Mouse (Mus musculus): ENCODE measurements around the gene Pcare. TPM values are rescaled to one million over a fixed set of nuclear protein-coding genes. Genes with fewer than 3 reads are reported as not detected.
"Not testable (repeated sequence)": the region's sequence is repeated elsewhere in the genome, so short reads cannot be mapped to it uniquely, and the experiment has no call there.

Gene Pcare
- polyA plus RNA-seq, 1 experiment from 2014 or later, result not detected

DNA sequence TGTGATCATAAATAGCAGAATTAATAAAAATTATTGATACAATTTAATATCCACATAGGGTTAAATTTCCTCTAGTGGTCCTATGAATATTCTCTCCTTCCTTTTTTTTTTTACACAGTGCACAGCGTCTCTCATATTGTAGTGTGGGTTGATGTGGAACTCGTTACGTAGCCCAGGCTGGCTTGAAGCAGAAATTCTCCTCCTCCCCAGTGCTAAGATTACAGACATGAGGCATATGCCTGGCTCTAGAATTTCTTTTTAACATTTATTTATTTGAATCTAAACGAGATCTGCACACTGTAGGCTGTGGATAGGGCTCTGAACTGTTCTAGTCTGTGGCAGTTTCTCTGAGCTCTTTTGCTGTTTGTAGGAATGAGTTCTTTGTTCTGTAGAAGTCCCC lies 22.6 kb upstream of the Pcare start:
- H3K4me3 ChIP-seq (replicated peaks), result no peak overlapping the region
- H3K36me3 ChIP-seq, result no peaks in the 10 kb centered on the region
- no peak overlapping the region for H3K4me2 ChIP-seq
- no peaks in the 10 kb centered on the region for H3K4me1 ChIP-seq (replicated peaks)
- no peaks in the 10 kb centered on the region for H3K27me3 ChIP-seq
- H3K27ac ChIP-seq, result no peak overlapping the region
- peaks cover 14% of the 10 kb centered on the region; the same call in 1 of the 2 replicates for H3K9me3 ChIP-seq
- H3K9ac ChIP-seq (replicated peaks), result no peak overlapping the region
- no peak for ATAC-seq (ENCODE audit: insufficient number of reproducible peaks, insufficient read depth, low FRiP score, low TSS enrichment, low read depth)
- WGBS, result 77% methylated on average over 4 of the region's 4 CpGs

- Histone ChIP-seq H3K27me3 (no peaks in the 10 kb centered on the region), H3K4me2 (no peak overlapping the region), H3K4me3 (replicated peaks) (no peak overlapping the region), H3K9ac (replicated peaks) (no peak overlapping the region), H3K9me3 (peaks cover 14% of the 10 kb centered on the region; the same call in 1 of the 2 replicates), H3K4me1 (replicated peaks) (no peaks in the 10 kb centered on the region), H3K27ac (no peak overlapping the region), H3K36me3 (no peaks in the 10 kb centered on the region)
- no peak for ATAC-seq (ENCODE audit: insufficient number of reproducible peaks, insufficient read depth, low FRiP score, low TSS enrichment, low read depth)
- 74% methylated on average over 4 of the region's 4 CpGs for WGBS
These were observed 21.5 kb upstream of the Pcare start for GRCm38 (mm10) chr17:71774173-71774572.

DNA sequence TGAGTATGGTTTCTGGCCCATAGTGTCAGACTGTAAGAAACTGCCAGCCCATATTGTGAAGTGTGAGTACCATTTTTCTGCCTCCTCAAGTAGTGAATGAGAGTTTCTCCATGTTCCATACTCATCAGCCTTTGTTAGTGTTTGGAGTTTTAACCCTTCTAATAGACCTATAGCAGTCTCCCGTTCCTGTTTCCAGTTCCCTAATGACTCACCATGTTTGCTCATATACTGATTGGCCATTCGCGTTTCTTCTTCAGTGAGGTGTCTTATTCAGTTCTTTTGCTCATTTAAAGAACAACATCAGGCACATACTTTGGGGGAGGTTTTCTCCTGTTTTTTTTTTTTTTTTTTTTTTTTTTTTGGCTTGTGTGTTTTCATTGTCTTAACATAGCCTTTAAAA lies 18.0 kb upstream of the Pcare start:
- Histone ChIP-seq H3K4me3 (replicated peaks) (no peak overlapping the region), H3K36me3 (no peaks in the 10 kb centered on the region), H3K27ac (no peak overlapping the region), H3K4me1 (replicated peaks) (no peaks in the 10 kb centered on the region), H3K4me2 (no peak overlapping the region), H3K9ac (replicated peaks) (no peak overlapping the region), H3K27me3 (0 out of 2 replicates have a peak, but pooled peaks cover 4% of the 10 kb centered on the region), H3K9me3 (no peaks in the 10 kb centered on the region)
- 85% methylated on average over 3 of the region's 3 CpGs for WGBS
- no peak for ATAC-seq (ENCODE audit: insufficient number of reproducible peaks, insufficient read depth, low FRiP score, low TSS enrichment, low read depth)

DNA sequence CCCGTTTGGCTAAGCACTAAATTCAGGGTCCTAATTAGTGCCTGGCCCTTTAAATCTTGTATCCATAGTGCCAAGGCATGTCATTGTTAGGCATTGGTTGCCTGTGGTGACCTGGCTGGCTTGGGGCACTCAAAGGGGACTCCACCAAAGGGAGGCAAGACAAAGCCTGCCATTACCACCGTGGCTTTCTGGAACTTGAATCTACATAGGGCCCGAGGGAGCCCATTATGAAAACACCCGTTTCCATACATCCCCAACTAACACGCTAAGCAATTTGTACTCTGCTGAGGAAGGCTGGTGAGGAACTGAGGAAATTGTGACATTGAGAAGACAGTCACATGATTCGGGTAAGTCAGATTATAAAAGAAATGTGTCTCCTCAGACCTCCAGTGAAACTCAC lies 16.9 kb upstream of the Pcare start:
- 41% methylated on average over 6 of the region's 6 CpGs for WGBS
- Histone ChIP-seq H3K27me3 (0 out of 2 replicates have a peak, but pooled peaks cover 4% of the 10 kb centered on the region), H3K4me2 (no peak overlapping the region), H3K4me1 (replicated peaks) (no peaks in the 10 kb centered on the region), H3K4me3 (replicated peaks) (no peak overlapping the region), H3K9ac (replicated peaks) (no peak overlapping the region), H3K9me3 (peaks cover 4% of the 10 kb centered on the region; the same call in 1 of the 2 replicates), H3K27ac (no peak overlapping the region), H3K36me3 (no peaks in the 10 kb centered on the region)
- no peak; the same call in 1 of the 2 replicates for ATAC-seq (ENCODE audit: insufficient number of reproducible peaks, insufficient read depth, low FRiP score, low TSS enrichment, low read depth)

DNA sequence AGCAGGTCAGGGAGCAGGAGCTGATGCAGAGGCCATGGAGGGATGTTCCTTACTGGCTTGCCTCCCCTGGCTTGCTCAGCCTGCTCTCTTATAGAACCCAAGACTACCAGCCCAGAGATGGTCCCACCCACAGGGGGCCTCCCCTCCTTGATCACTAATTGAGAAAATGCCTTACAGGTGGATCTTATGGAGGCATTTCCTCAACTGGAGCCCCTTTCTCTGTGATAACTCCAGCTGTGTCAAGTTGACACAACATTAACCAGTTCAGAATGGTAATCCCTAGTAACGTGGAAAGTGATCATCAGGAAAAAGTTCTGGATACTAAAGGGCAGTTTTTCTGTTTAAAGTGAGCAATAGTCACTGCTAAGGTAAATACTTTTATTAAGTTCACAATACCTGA lies 15.5 kb upstream of the Pcare start, which contains the start of gene Clip4:
Gene Clip4 (plus strand): TSS at position 301 of the 400 bp plus-strand sequence.
- H3K27me3 ChIP-seq; ATAC-seq (ENCODE audit: insufficient number of reproducible peaks, insufficient read depth, low FRiP score, low TSS enrichment, low read depth); H3K27ac ChIP-seq; H3K36me3 ChIP-seq; H3K4me3 ChIP-seq (replicated peaks); H3K9me3 ChIP-seq; H3K9ac ChIP-seq (replicated peaks); H3K4me1 ChIP-seq (replicated peaks); H3K4me2 ChIP-seq: not testable (repeated sequence)
- WGBS, result 46% methylated on average over 1 of the region's 1 CpGs

- Histone ChIP-seq H3K9me3 (peaks cover 4% of the 10 kb centered on the region; the same call in 1 of the 2 replicates), H3K9ac (replicated peaks) (no peak overlapping the region), H3K4me2 (no peak overlapping the region), H3K36me3 (no peaks in the 10 kb centered on the region), H3K27me3 (no peaks in the 10 kb centered on the region), H3K4me1 (replicated peaks) (no peaks in the 10 kb centered on the region), H3K27ac (no peak overlapping the region), H3K4me3 (replicated peaks) (no peak overlapping the region)
- 85% methylated on average over 7 of the region's 7 CpGs for WGBS
- no peak for ATAC-seq (ENCODE audit: insufficient number of reproducible peaks, insufficient read depth, low FRiP score, low TSS enrichment, low read depth)
These were observed 7.8 kb upstream of the Pcare start for GRCm38 (mm10) chr17:71760536-71760935.

DNA sequence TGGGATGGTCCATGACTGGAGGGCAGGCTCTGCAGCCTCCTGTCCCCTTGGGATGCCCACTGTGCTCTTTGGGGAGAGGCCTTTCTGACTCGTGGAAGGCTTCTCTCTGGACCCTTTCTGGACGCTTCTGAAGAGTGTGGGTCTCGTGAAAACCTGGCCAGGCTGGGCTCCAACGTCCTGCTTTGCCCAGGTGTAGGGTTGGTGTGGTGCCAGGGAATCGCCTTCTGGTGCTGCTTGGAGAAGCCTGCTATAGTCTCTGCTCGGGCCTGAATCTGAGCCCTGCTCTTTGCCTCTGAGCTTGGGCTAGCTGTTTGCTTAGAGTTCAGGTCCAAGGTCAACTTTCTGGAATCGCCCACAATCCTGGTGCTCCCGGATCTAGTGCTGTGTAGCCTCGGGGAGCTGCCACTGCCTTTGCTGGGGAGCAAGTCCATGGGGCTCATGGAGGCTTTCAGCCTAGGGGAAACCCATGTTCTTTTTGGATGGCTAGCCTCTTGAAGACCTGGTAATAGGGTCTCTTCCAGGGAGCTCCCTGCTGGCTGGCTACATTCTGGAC lies 3.0 kb downstream of the Pcare start:
- no peaks in the 10 kb centered on the region for H3K4me1 ChIP-seq (replicated peaks)
- no peak overlapping the region for H3K4me3 ChIP-seq (replicated peaks)
- ATAC-seq (ENCODE audit: insufficient number of reproducible peaks, insufficient read depth, low FRiP score, low TSS enrichment, low read depth), result no peak
- H3K27me3 ChIP-seq, result peaks cover 5% of the 10 kb centered on the region; the same call in 1 of the 2 replicates
- H3K36me3 ChIP-seq, result no peaks in the 10 kb centered on the region
- 84% methylated on average over 9 of the region's 9 CpGs for WGBS
- no peak overlapping the region for H3K9ac ChIP-seq (replicated peaks)
- H3K27ac ChIP-seq, result no peak overlapping the region
- H3K9me3 ChIP-seq, result no peaks in the 10 kb centered on the region
- no peak overlapping the region for H3K4me2 ChIP-seq

DNA sequence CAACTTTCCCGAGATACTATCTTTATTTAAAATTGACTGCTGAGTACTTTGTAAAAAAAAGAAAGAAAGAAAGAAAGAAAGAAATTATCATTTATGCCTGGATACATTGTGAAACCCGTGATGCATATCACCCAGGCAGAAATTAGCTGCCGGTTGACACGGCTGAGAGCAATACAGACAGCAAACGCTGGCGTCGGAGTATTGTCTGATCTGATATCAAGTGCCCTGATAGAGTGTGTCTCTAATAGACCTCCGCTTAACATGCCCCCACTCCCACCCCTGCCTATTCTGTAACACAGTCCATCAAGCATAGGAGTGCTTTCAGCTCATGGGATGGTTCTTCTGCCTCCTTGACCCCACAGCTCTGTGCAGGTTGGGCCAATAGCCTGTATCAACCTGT lies 5.1 kb downstream of the Pcare start:
- 89% methylated on average over 8 of the region's 8 CpGs for WGBS
- Histone ChIP-seq H3K36me3 (no peaks in the 10 kb centered on the region), H3K9me3 (no peaks in the 10 kb centered on the region), H3K27ac (no peak overlapping the region), H3K4me3 (replicated peaks) (no peak overlapping the region), H3K9ac (replicated peaks) (no peak overlapping the region), H3K4me2 (no peak overlapping the region), H3K4me1 (replicated peaks) (0 out of 2 replicates have a peak, but pooled peaks cover 6% of the 10 kb centered on the region), H3K27me3 (peaks cover 5% of the 10 kb centered on the region; the same call in 1 of the 2 replicates)
- no peak for ATAC-seq (ENCODE audit: insufficient number of reproducible peaks, insufficient read depth, low FRiP score, low TSS enrichment, low read depth)

DNA sequence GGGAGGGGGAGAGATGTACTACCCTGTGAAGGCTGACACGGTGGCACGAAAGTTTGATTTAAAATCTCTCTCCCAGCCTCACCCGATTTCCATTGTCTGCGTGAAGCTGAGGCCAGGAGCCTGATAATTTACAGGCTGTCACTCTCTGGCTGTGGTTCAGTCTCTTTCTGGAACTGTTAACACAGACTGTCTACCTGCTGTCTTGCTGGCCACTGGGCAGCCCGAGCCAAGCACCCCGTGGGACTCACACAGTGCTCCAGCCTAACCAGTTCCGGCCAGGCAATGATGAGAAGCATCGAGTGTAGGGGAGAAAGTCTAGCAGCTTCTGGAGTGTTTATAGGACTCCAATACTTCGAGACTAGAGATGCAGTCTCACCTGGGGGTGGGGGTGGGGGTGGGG lies 6.6 kb downstream of the Pcare start:
- 72% methylated on average over 9 of the region's 9 CpGs for WGBS
- H3K4me3 ChIP-seq (replicated peaks), result no peak overlapping the region
- H3K4me2 ChIP-seq, result no peak overlapping the region
- H3K4me1 ChIP-seq (replicated peaks), result 0 out of 2 replicates have a peak, but pooled peaks cover 6% of the 10 kb centered on the region
- H3K9me3 ChIP-seq, result no peaks in the 10 kb centered on the region
- ATAC-seq (ENCODE audit: insufficient number of reproducible peaks, insufficient read depth, low FRiP score, low TSS enrichment, low read depth), result no peak
- no peak overlapping the region for H3K9ac ChIP-seq (replicated peaks)
- no peak overlapping the region for H3K27ac ChIP-seq
- H3K27me3 ChIP-seq, result peaks cover 5% of the 10 kb centered on the region; the same call in 1 of the 2 replicates
- H3K36me3 ChIP-seq, result no peaks in the 10 kb centered on the region

GRCm38 (mm10) chr17:71742935-71743334 lies 9.8 kb downstream of the Pcare start:
- no peaks in the 10 kb centered on the region for H3K36me3 ChIP-seq
- H3K9me3 ChIP-seq, result no peaks in the 10 kb centered on the region
- H3K27ac ChIP-seq, result no peak overlapping the region
- no peak overlapping the region for H3K9ac ChIP-seq (replicated peaks)
- H3K4me1 ChIP-seq (replicated peaks), result 0 out of 2 replicates have a peak, but pooled peaks cover 6% of the 10 kb centered on the region
- H3K4me3 ChIP-seq (replicated peaks), result no peak overlapping the region
- ATAC-seq (ENCODE audit: insufficient number of reproducible peaks, insufficient read depth, low FRiP score, low TSS enrichment, low read depth), result no peak
- no peaks in the 10 kb centered on the region; the same call in 1 of the 2 replicates for H3K27me3 ChIP-seq
- 51% methylated on average over 5 of the region's 5 CpGs for WGBS
- H3K4me2 ChIP-seq, result no peak overlapping the region

- 81% methylated on average over 3 of the region's 3 CpGs for WGBS
These were observed 10.5 kb downstream of the Pcare start for GRCm38 (mm10) chr17:71742156-71742555.

GRCm38 (mm10) chr17:71736442-71736841 lies 16.3 kb downstream of the Pcare start:
- Histone ChIP-seq H3K4me1 (replicated peaks) (no peaks in the 10 kb centered on the region), H3K4me3 (replicated peaks) (no peak overlapping the region), H3K27ac (no peak overlapping the region), H3K36me3 (no peaks in the 10 kb centered on the region), H3K27me3 (no peaks in the 10 kb centered on the region), H3K9me3 (peaks cover 14% of the 10 kb centered on the region; the same call in 1 of the 2 replicates), H3K4me2 (no peak overlapping the region), H3K9ac (replicated peaks) (no peak overlapping the region)
- no peak for ATAC-seq (ENCODE audit: insufficient number of reproducible peaks, insufficient read depth, low FRiP score, low TSS enrichment, low read depth)
- WGBS, result 66% methylated on average over 3 of the region's 3 CpGs

More at GRCm38 (mm10) chr17:71742156-71742555, 10.5 kb downstream of the Pcare start:
- H3K4me1 ChIP-seq (replicated peaks), result 0 out of 2 replicates have a peak, but pooled peaks cover 6% of the 10 kb centered on the region
- no peak overlapping the region for H3K9ac ChIP-seq (replicated peaks)
- H3K4me3 ChIP-seq (replicated peaks), result no peak overlapping the region
- no peak overlapping the region for H3K4me2 ChIP-seq
- ATAC-seq (ENCODE audit: insufficient number of reproducible peaks, insufficient read depth, low FRiP score, low TSS enrichment, low read depth), result no peak
- H3K9me3 ChIP-seq, result no peaks in the 10 kb centered on the region
- H3K27me3 ChIP-seq, result no peaks in the 10 kb centered on the region; the same call in 1 of the 2 replicates
- H3K27ac ChIP-seq, result no peak overlapping the region
- H3K36me3 ChIP-seq, result no peaks in the 10 kb centered on the region
